Mouse (Mus musculus) cerebellum, postnatal 10 days (tissue): ENCODE results near the gene Ssbp3.
A peak's percentile ranks its signal among the peaks of the same experiment; 100 is the strongest.

ENCODE experiments used
- DNase-seq, 2 experiments: peaks; one replicate each; pipeline ENCODE4 v3.0.0; 2021; ENCODE audit warnings: mixed read lengths in 2 of 2

The Ssbp3 gene

DNA sequence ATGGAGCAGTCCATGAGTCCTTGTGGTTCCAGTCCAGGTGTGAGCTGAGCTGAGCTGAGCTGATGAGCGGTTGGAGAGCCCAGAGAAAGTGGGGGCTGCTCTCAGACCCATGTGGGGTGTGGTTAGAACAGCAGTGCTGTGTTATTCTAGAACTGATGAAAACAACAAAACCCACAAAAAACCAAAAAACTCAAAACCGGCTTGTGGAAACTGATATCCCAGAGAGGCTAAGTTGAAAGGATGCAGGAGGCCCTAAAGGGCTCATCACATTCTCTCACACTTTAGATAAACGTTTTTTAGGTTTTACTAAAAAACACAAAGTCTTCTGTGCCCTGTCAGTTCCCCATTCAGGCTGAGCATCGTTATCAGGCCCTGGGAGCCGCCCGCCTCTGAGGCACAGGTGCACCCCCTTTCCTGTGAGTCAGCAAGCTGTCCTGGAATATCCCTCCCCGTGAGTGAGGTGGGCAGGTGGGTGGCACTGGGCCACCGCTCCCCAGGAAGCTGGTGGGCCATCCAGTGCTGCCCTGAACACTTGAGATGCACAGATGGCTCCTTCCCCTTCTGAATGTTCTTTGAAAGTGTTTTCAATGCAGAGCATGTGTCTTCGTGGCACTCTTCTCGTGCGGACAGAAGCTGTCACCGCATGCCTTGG lies 24.6 kb downstream of the Ssbp3 start:
- DNase-seq: peak; percentile 87 to 94

DNA sequence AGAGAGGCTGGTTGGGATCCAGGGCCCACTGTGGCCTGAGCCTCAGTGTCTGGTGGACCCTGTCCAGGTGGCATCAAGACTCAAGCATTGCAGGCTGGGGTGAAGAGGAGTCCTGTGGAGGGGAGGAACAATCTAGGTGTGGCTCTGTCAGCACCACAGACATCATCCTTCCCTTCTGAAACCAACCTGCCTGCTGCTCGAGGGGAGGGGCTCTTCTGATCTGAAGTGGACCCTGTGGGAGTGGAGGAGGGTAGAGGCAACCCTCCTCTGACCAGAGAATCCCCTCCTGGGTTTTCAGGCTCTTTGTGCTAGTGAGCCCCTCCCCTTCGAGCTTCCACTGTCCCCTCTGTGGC lies 25.1 kb downstream of the Ssbp3 start:
- no peak for DNase-seq

GRCm38 (mm10) chr4:106936041-106936440 lies 25.5 kb downstream of the Ssbp3 start:
- DNase-seq: no peak

DNA sequence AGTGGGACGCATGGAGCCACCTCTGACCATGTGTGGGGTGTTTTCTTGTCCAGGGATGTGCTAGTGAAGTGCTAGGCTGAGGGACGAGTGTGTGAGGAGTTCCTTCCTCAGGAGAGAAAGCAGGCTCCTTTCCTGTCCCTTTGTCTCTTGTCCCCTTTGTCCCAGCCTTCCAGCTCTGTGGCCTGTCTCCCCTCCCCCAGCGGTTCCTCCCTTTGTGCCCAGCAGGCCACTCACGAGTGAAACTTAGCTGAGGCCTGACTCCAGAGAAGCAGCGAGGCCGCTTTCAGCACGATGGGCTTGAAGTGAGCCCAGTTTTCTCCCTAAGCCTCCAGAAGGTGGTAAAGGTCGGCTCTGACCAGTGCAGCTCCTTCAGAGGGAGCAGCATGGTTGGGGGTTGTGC lies 26.2 kb downstream of the Ssbp3 start:
- DNase-seq: peak in 1 of 2 experiments; percentile 55

DNA sequence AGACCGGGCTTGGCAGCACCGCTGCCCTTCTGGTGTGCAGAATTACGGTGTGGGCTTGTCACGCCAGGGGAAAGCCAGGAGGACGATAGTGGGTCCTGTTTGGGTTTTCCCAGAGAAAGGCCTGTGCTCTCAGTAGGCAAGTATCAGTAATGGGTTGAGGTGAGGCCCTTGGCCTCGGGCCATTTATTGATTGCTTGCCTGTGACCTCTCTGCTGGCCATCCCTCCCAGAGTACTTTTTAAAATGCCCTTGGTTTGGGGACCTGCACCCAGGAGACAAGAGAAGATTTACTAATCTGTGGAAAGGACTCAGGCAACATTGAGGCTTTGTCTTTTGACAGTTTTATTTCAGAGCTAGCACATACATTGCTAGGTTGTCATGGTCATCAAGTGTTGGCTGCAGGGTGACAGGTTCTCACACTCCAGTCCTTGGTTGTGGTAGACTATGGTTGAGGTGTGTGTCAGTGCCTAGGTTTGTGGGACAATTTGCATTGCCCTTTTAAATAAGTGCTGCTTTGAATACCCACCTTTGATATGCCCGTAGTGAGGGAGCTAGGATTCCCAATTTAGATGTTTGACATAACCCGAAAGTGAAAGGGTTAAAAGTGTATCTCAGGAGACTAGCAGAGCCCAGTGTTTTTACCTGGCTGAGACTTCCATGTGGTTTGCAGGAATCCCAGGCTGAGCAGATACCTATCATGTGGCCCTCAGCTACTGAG lies 28.2 kb downstream of the Ssbp3 start:
- no peak for DNase-seq

DNA sequence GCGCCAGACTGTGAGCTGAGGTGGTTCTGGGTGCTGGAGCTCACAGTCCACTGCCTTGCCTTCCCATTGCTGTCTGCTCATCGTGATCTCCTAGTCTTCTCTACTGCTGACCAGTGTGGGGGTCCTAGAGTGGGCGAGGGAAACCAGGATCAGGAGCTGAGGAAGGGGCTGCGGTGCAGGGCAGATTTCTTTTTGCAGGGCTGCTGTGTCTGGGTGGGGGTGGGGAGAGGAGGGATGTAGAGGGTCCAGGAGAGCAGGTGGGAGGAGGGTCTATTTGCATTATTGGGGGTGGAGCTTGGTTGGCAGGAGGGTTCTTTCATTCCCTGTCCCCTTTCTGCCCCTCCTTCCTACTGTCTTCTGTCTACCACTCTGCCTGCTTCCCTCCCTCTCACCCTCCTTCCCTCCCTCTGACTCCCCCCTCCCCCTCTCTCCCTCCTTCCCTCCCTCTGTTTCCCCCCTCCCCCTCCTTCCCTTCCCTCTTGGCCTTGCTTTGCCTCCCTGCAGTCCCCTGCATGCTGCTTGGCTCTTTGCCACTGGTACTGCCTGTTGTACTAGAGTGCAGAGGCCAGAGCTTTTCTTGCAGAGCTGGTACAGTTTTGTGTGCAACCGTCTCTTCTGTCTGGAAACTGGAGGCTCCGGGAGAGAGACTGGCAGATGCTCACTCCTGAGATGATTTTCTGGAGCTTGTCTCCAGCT lies 28.9 kb downstream of the Ssbp3 start:
- peak; percentile 96 for DNase-seq

DNA sequence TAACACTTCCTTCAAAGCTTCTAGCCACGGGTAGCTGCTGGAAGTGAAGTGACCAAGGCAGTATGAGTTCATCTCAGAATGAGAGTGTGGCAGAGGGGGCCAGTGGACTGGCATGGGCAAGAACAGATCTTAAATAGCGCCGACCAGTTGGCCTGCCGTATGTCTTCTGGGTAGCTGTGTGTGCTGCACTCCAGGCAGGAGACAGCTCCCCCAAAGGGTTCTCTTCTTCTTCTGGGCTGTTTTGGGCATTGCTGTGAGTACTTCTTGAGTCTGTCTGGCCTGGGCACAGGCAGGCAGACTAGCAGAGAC lies 29.4 kb downstream of the Ssbp3 start:
- DNase-seq: peak in 1 of 2 experiments; percentile 66

DNA sequence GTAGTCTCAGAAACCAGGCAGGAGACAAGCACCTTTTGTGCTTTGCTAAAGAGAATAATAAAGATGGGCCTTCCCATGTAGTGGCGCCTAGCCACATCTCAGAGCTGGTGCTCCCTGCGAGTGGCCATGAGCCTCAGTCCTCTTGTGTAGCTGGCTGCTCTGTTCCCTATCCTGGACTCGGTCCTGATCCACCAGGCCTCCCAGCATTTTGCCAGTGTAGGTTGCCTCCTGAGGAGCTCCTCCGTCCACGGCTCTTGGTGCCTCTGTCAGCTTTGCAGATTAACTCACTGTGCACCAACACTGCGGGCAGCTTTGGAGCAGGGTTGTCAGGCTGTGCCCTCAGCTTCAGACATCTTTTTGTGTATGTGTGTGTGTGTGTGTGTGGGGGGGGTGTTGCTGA lies 30.4 kb downstream of the Ssbp3 start:
- peak in 1 of 2 experiments; percentile 33 for DNase-seq

DNA sequence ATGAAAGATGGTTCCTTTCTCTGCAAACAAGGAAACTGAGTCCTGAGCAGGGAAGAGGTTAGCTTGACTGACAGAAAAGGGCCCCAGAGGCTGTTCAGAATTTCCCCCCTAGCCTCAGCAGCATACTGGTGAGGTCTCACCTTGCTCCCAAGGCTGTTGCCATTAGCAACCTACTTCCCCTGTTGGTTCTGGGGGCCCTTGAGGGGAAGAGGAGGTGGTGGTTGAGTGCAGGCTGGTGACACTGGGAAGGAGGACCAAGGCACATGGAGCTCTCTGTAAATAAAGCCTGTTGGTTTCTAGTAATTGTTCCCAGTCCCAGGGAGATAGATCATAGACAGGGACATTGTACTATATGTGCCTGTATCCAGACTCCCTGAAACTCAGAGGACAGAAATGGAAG lies 31.0 kb downstream of the Ssbp3 start:
- no peak for DNase-seq

- DNase-seq: no peak
Observed at GRCm38 (mm10) chr4:106942491-106942890, 32.0 kb downstream of the Ssbp3 start.

GRCm38 (mm10) chr4:106943627-106944026 lies 33.1 kb downstream of the Ssbp3 start:
- peak in 1 of 2 experiments; percentile 61 for DNase-seq

GRCm38 (mm10) chr4:106944898-106945297 lies 34.4 kb downstream of the Ssbp3 start:
- DNase-seq: no peak

GRCm38 (mm10) chr4:106947741-106948140 lies 37.2 kb downstream of the Ssbp3 start:
- no peak for DNase-seq

GRCm38 (mm10) chr4:106948546-106948945 lies 38.0 kb downstream of the Ssbp3 start:
- no peak for DNase-seq

DNA sequence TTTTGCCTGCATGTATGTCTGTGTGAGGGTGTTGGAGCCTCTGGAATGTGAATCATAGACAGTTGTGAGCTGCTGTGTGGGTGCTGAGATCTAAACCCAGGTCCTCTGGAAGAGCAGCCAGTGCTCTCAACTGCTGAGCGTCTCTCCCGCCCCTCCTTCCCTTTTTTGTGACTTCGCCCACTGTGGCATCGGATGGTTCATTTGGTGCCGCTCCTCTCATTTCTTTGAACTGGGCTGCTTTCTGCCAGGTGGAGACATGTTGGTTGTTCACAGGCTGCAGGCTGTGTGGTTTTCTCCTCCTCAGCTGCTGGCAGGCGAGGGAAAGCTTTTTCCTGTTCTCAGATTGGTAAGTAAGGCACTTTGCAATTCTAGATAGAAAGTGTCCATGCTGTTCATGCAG lies 38.7 kb downstream of the Ssbp3 start:
- no peak for DNase-seq

GRCm38 (mm10) chr4:106950801-106951200 lies 40.3 kb downstream of the Ssbp3 start:
- DNase-seq: no peak

DNA sequence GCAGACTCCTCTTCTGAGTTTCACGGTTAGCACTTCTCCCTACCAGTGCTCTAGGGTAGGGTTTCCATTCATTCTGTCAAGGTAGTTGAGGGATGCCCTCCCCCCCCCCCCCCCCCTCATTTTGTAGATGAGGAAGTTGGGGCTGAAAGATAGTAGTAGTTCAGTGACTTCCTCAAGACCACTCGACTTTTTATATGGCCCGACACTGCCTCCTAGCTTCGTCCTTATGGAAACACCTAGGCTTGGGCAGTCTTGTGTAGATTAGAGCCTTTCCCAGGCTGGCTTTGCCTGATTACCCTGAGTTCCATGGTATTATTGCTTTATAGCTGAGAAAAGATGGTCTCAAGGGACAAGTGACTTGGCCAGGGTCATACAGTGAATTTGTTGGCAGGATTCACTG lies 41.0 kb downstream of the Ssbp3 start:
- DNase-seq: no peak

DNA sequence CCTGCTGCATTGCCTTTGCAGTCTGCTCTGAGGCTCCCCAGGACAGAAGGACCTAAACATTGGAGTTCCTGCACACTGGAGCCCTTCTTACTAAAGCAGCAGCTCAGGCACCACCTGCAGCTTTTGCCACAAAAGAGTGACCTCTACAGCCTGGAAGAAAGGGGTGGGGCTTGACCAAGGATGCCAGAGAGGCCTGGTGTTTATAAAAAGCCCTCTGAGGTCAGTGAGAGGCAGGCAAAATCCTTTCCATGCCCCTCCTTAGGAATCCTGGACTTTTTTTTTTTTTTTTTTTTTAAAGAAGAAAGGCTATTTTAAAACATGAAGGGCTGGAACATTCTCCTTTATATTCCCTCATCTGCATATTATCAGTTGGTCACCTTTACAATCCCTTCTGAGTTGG lies 42.7 kb downstream of the Ssbp3 start:
- DNase-seq: no peak

GRCm38 (mm10) chr4:106953760-106954159 lies 43.3 kb downstream of the Ssbp3 start:
- DNase-seq: peak; percentile 91 to 92

- DNase-seq: peak; percentile 82 to 90
Observed at GRCm38 (mm10) chr4:106955729-106956712, 45.5 kb downstream of the Ssbp3 start.

GRCm38 (mm10) chr4:106958117-106958516 lies 47.6 kb downstream of the Ssbp3 start:
- DNase-seq: no peak

GRCm38 (mm10) chr4:106958561-106958960 lies 48.1 kb downstream of the Ssbp3 start:
- no peak for DNase-seq
